Mouse (Mus musculus) lung, embryonic 16.5 days (tissue): ENCODE data around the gene Hspg2. TPM values are rescaled to one million over a fixed set of nuclear protein-coding genes. Genes with fewer than 3 reads are reported as not detected.

Experiments used
- ATAC-seq: fragments of 200-750 bp; cut with Nextera tagmentation; 2 replicates; pipeline ENCODE4 v1.8.0; 2017; ENCODE audit warnings: low read depth, mild to moderate bottlenecking, moderate library complexity
- H3K27ac ChIP-seq: fragments of 300-500 bp; sonication (generic); 2 replicates; pipeline ENCODE4 v1.5.1; 2014; ENCODE audit warnings: mild to moderate bottlenecking, control low read depth, low read length
- H3K27me3 ChIP-seq: fragments of 300-500 bp; sonication (generic); 2 replicates; pipeline ENCODE4 v1.6.1; 2014; ENCODE audit warnings: low read depth, low read length, mixed read lengths; ENCODE audit not compliant: control insufficient read depth, insufficient read depth
- H3K36me3 ChIP-seq: fragments of 300-500 bp; sonication (generic); 2 replicates; pipeline ENCODE4 v1.6.1; 2014; ENCODE audit warnings: low read length; ENCODE audit not compliant: control insufficient read depth, insufficient read depth
- H3K4me1 ChIP-seq: fragments of 300-500 bp; sonication (generic); replicated peaks from 2 replicates; pipeline ENCODE4 v1.6.1; 2014; ENCODE audit warnings: low read length, mixed read lengths; ENCODE audit not compliant: control insufficient read depth, insufficient read depth
- H3K4me2 ChIP-seq: fragments of 300-500 bp; sonication (generic); 2 replicates; pipeline ENCODE4 v1.6.1; 2014; ENCODE audit warnings: low read depth, low read length, control low read depth
- H3K4me3 ChIP-seq: fragments of 300-500 bp; sonication (generic); 2 replicates; pipeline ENCODE4 v1.5.1; 2014; ENCODE audit warnings: mild to moderate bottlenecking, low read length, control low read depth
- H3K9ac ChIP-seq: fragments of 300-500 bp; sonication (generic); 2 replicates; pipeline ENCODE4 v1.6.1; 2014; ENCODE audit warnings: low read length, control low read depth
- H3K9me3 ChIP-seq: fragments of 300-500 bp; sonication (generic); 2 replicates; pipeline ENCODE4 v1.6.1; 2016; ENCODE audit warnings: low read length; ENCODE audit not compliant: control insufficient read depth
- WGBS: fragments of 180-500 bp; shearing (Covaris S2); extraction: QIAGEN DNeasy Blood & Tissue Kit; methylation state at CpG from one replicate; pipeline ENCODE4 v1.1.7; 2014; 5-methylcytosine and 5-hydroxymethylcytosine counted together
- polyA plus RNA-seq: library from polyadenylated mRNA; unstranded; fragments of >200 nt; fragmentation: Nextera tagmentation; extraction: Ambion mirVana; gene quantifications from 2 replicates; pipeline ENCODE4 v1.2.1, GENCODE M21; 2015

The Hspg2 gene
- polyA plus RNA-seq, 1 experiment from 2014 or later = 35.2 TPM

GRCm38 (mm10) chr4:137447363-137448196 is 21.0 kb upstream of the Hspg2 start:
- H3K36me3 ChIP-seq = no peaks in the 10 kb centered on the region
- H3K4me1 ChIP-seq = peaks cover 15% of the 10 kb centered on the region
- no peak overlapping the region for H3K4me2 ChIP-seq
- no peak overlapping the region for H3K4me3 ChIP-seq
- H3K27me3 ChIP-seq = no peaks in the 10 kb centered on the region
- WGBS = 50% methylated on average over 7 of the region's 7 CpGs
- no peak overlapping the region for H3K27ac ChIP-seq
- no peak overlapping the region for H3K9ac ChIP-seq
- no peaks in the 10 kb centered on the region for H3K9me3 ChIP-seq
- ATAC-seq = no peak

GRCm38 (mm10) chr4:137448197-137448596 is 20.4 kb upstream of the Hspg2 start:
- Histone ChIP-seq H3K9ac (no peak overlapping the region), H3K9me3 (no peaks in the 10 kb centered on the region), H3K27me3 (no peaks in the 10 kb centered on the region), H3K36me3 (no peaks in the 10 kb centered on the region), H3K27ac (no peak overlapping the region), H3K4me2 (no peak overlapping the region), H3K4me1 (peaks cover 15% of the 10 kb centered on the region), H3K4me3 (no peak overlapping the region)
- WGBS = 11% methylated on average over 6 of the region's 6 CpGs
- peak; percentile 53 for ATAC-seq

GRCm38 (mm10) chr4:137448641-137449040 is 19.9 kb upstream of the Hspg2 start:
- Histone ChIP-seq H3K9ac (no peak overlapping the region), H3K9me3 (no peaks in the 10 kb centered on the region), H3K4me3 (no peak overlapping the region), H3K27ac (no peak overlapping the region), H3K27me3 (no peaks in the 10 kb centered on the region), H3K4me2 (no peak overlapping the region), H3K36me3 (no peaks in the 10 kb centered on the region), H3K4me1 (peaks cover 19% of the 10 kb centered on the region)
- 30% methylated on average over 2 of the region's 2 CpGs for WGBS
- peak; percentile 11 for ATAC-seq

- Histone ChIP-seq H3K27me3 (no peaks in the 10 kb centered on the region), H3K27ac (no peak overlapping the region), H3K4me3 (no peak overlapping the region), H3K4me2 (no peak overlapping the region), H3K9me3 (no peaks in the 10 kb centered on the region), H3K36me3 (no peaks in the 10 kb centered on the region), H3K4me1 (peaks cover 23% of the 10 kb centered on the region), H3K9ac (no peak overlapping the region)
- WGBS = 33% methylated on average over 2 of the region's 2 CpGs
- ATAC-seq = no peak
Observed at GRCm38 (mm10) chr4:137449132-137449531, 19.4 kb upstream of the Hspg2 start.

- H3K4me2 ChIP-seq = no peak overlapping the region
Observed at GRCm38 (mm10) chr4:137449715-137450114, 18.9 kb upstream of the Hspg2 start.

GRCm38 (mm10) chr4:137452190-137452589 is 16.4 kb upstream of the Hspg2 start:
- Histone ChIP-seq H3K4me1 (peaks cover 23% of the 10 kb centered on the region), H3K9me3 (no peaks in the 10 kb centered on the region), H3K27ac (no peak overlapping the region), H3K9ac (no peak overlapping the region), H3K36me3 (no peaks in the 10 kb centered on the region), H3K4me3 (no peak overlapping the region), H3K4me2 (no peak overlapping the region), H3K27me3 (no peaks in the 10 kb centered on the region)
- ATAC-seq = no peak
- 83% methylated on average over 6 of the region's 6 CpGs for WGBS

More at GRCm38 (mm10) chr4:137449715-137450114, 18.9 kb upstream of the Hspg2 start:
- no peak overlapping the region for H3K9ac ChIP-seq
- WGBS = 76% methylated on average over 10 of the region's 10 CpGs
- ATAC-seq = no peak
- H3K9me3 ChIP-seq = no peaks in the 10 kb centered on the region
- peaks cover 23% of the 10 kb centered on the region for H3K4me1 ChIP-seq
- H3K27me3 ChIP-seq = no peaks in the 10 kb centered on the region
- H3K4me3 ChIP-seq = no peak overlapping the region
- H3K36me3 ChIP-seq = no peaks in the 10 kb centered on the region
- H3K27ac ChIP-seq = no peak overlapping the region

GRCm38 (mm10) chr4:137453234-137453767 is 15.3 kb upstream of the Hspg2 start, which contains the start of gene 1700013G24Rik:
Gene 1700013G24Rik (plus strand): TSS chr4:137453284.
- Histone ChIP-seq H3K4me2 (no peak within 1 kb of the TSS), H3K4me3 (no peak within 1 kb of the TSS), H3K9me3 (no peaks in the 10 kb centered on the region), H3K36me3 (no peaks in the 10 kb centered on the region), H3K27ac (no peak within 1 kb of the TSS), H3K4me1 (peaks cover 15% of the 10 kb centered on the region), H3K9ac (no peak within 1 kb of the TSS), H3K27me3 (no peaks in the 10 kb centered on the region)
- WGBS = 74% methylated on average over 8 of the region's 8 CpGs
- no peak for ATAC-seq

GRCm38 (mm10) chr4:137454582-137454981 is 14.0 kb upstream of the Hspg2 start:
- Histone ChIP-seq H3K4me1 (peaks cover 16% of the 10 kb centered on the region), H3K4me2 (no peak overlapping the region), H3K9me3 (no peaks in the 10 kb centered on the region), H3K27ac (no peak overlapping the region), H3K9ac (no peak overlapping the region), H3K4me3 (no peak overlapping the region), H3K36me3 (no peaks in the 10 kb centered on the region), H3K27me3 (no peaks in the 10 kb centered on the region)
- WGBS = 77% methylated on average over 14 of the region's 14 CpGs
- no peak for ATAC-seq

GRCm38 (mm10) chr4:137456581-137456980 is 12.0 kb upstream of the Hspg2 start:
- no peaks in the 10 kb centered on the region for H3K36me3 ChIP-seq
- no peak overlapping the region for H3K9ac ChIP-seq
- no peak for ATAC-seq
- H3K4me1 ChIP-seq = peaks cover 22% of the 10 kb centered on the region
- H3K9me3 ChIP-seq = no peaks in the 10 kb centered on the region
- no peak overlapping the region for H3K4me3 ChIP-seq
- WGBS = 73% methylated on average over 12 of the region's 12 CpGs
- H3K27ac ChIP-seq = no peak overlapping the region
- H3K27me3 ChIP-seq = no peaks in the 10 kb centered on the region
- H3K4me2 ChIP-seq = no peak overlapping the region
